Mouse (Mus musculus) erythroblast, embryonic 14.5 days (primary cell): ENCODE measurements around the gene A030005K14Rik. TPM values are rescaled to one million over a fixed set of nuclear protein-coding genes. Genes with fewer than 3 reads are reported as not detected.

Experiments
- H3K27me3 ChIP-seq: 2 replicates; pipeline ENCODE4 v1.6.1; 2012; ENCODE audit warnings: inconsistent platforms; ENCODE audit not compliant: control insufficient read depth
- H3K36me3 ChIP-seq: 2 replicates; pipeline ENCODE4 v1.6.1; 2012; ENCODE audit warnings: mild to moderate bottlenecking, inconsistent platforms; ENCODE audit not compliant: control insufficient read depth
- H3K4me1 ChIP-seq: 2 replicates; pipeline ENCODE4 v1.6.1; 2012; ENCODE audit warnings: inconsistent platforms; ENCODE audit not compliant: control insufficient read depth
- H3K4me3 ChIP-seq: replicated peaks from 2 replicates; pipeline ENCODE3; 2012; ENCODE audit warnings: moderate library complexity, mild to moderate bottlenecking, inconsistent platforms
- H3K9me3 ChIP-seq: 2 replicates; pipeline ENCODE4 v1.6.1; 2012; ENCODE audit warnings: low read length, inconsistent platforms, mixed read lengths; ENCODE audit not compliant: control insufficient read depth
- GATA1 ChIP-seq: IDR thresholded peaks from 2 replicates; pipeline ENCODE4 v1.6.1; 2012; ENCODE audit warnings: low read length, inconsistent platforms, mixed read lengths
- TAL1 ChIP-seq: IDR thresholded peaks from 3 replicates; pipeline ENCODE4 v1.6.1; 2012; ENCODE audit warnings: low read length, inconsistent platforms, mixed read lengths
- polyA plus RNA-seq: library from polyadenylated mRNA; stranded (reverse); fragments of >175 nt; gene quantifications from 2 replicates; pipeline ENCODE4 v1.2.3, GENCODE M21; 2012

The A030005K14Rik gene
- polyA plus RNA-seq, 1 experiment: not detected

DNA sequence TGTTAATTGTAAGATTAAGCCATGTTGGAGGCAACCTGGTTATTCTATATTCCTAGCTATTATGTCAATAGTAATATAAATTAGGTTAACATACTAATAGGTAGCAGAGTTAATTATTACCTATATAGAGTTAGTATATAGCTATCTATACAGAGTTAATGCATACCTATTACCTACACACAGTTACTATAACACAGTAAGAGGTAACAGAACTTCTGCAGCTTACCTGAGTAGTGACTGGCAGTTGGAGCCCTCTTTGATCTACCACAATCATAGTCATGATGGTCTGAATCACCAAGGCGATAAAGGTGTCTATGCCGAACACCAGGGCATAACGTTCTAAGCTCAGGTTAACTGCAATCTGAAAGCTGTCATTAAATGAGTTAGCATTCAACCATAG, 44.7 kb downstream of the A030005K14Rik start:
- Histone ChIP-seq H3K27me3 (no peaks in the 10 kb centered on the region), H3K4me1 (no peaks in the 10 kb centered on the region), H3K9me3 (no peaks in the 10 kb centered on the region), H3K36me3 (no peaks in the 10 kb centered on the region), H3K4me3 (no peak overlapping the region)
- TF ChIP-seq GATA1 (no peak), TAL1 (no peak)

Other genes starting within 250 kb of the A030005K14Rik start
- gene Agfg1, start 219.9 kb downstream of the A030005K14Rik start, polyA plus RNA-seq: 5.0 and 5.5 TPM in 2 replicates
- gene A030005L19Rik, start 146.1 kb downstream of the A030005K14Rik start, polyA plus RNA-seq: 0.12 TPM in 1 of 2 replicates, not detected in the other
- gene A030014E15Rik, start 134.5 kb downstream of the A030005K14Rik start, polyA plus RNA-seq: not detected in 2 replicates
- not detected in 2 replicates for gene Gm6217, start 128.0 kb downstream of the A030005K14Rik start, polyA plus RNA-seq
- gene A030003K21Rik, start 116.0 kb downstream of the A030005K14Rik start, polyA plus RNA-seq: not detected in 2 replicates
- not detected in 2 replicates for gene Gm7544, start 103.4 kb downstream of the A030005K14Rik start, polyA plus RNA-seq
- not detected in 2 replicates for gene Gm47955, start 99.1 kb downstream of the A030005K14Rik start, polyA plus RNA-seq
- not detected in 2 replicates for gene Gm47959, start 58.8 kb downstream of the A030005K14Rik start, polyA plus RNA-seq
- not detected in 2 replicates for gene Slc19a3, start 20.9 kb downstream of the A030005K14Rik start, polyA plus RNA-seq
- gene Krtap28-10, start 16.9 kb downstream of the A030005K14Rik start, polyA plus RNA-seq: 0.04 TPM in 1 of 2 replicates, not detected in the other
- gene Gm47969, start 14.4 kb downstream of the A030005K14Rik start, polyA plus RNA-seq: not detected in 2 replicates
- gene Krtap28-13, start 1.6 kb upstream of the A030005K14Rik start, polyA plus RNA-seq: not detected in 2 replicates
- not detected in 2 replicates for gene Ccl20, start 57.4 kb upstream of the A030005K14Rik start, polyA plus RNA-seq
- gene Daw1, start 100.4 kb upstream of the A030005K14Rik start, polyA plus RNA-seq: not detected in 2 replicates